Mouse (Mus musculus) embryonic fibroblast, embryonic 13.5 days (primary cell): ENCODE data around the gene Zbtb2.

Experiments
- CTCF ChIP-seq: IDR thresholded peaks from 2 replicates; pipeline ENCODE4 v1.5.1; 2011; ENCODE audit warnings: mild to moderate bottlenecking, control low read depth, low read length, moderate library complexity, borderline replicate concordance; ENCODE audit not compliant: insufficient read depth
- POLR2A ChIP-seq: IDR thresholded peaks from 2 replicates; pipeline ENCODE4 v1.6.1; 2011; ENCODE audit warnings: low read depth, mild to moderate bottlenecking, control low read depth, low read length, moderate library complexity

- TF ChIP-seq CTCF (no peak), POLR2A (no peak)
Measured at GRCm38 (mm10) chr10:4374239-4374638, 13.7 kb downstream of the Zbtb2 start.
